Mouse (Mus musculus): ENCODE measurements around the gene Skap1. TPM values are rescaled to one million over a fixed set of nuclear protein-coding genes. Genes with fewer than 3 reads are reported as not detected.
A peak's percentile ranks its signal among the peaks of the same experiment; 100 is the strongest.

Skap1 gene
- 1.7 and 3.0 TPM in 2 replicates for polyA plus RNA-seq (2012; rRNA removed)

- H3K36me3 ChIP-seq (ENCODE audit: control insufficient read depth, insufficient read depth, low read length) = no peaks in the 10 kb centered on the region
- H3K27me3 ChIP-seq (ENCODE audit: control insufficient read depth, insufficient read depth, low read length) = peaks cover 24% of the 10 kb centered on the region; the same call in 1 of the 2 replicates
- TF ChIP-seq POLR2A (IDR thresholded peaks at IDR 0.05; ENCODE audit: low read depth, low read length) = no peak
- peak within 1 kb of the TSS; percentile 58 for H3K4me3 ChIP-seq (ENCODE audit: low read depth, low read length)
- no peaks in the 10 kb centered on the region for H3K4me1 ChIP-seq (ENCODE audit: control insufficient read depth, insufficient read depth, insufficient read length, low read length)
- peak within 1 kb of the TSS; percentile 11; the same call in 1 of the 2 replicates for H3K27ac ChIP-seq (ENCODE audit: insufficient read depth, low read depth, low read length)
- WGBS = 5% methylated on average over 42 of the region's 42 CpGs
These were observed at the start of gene Skap1 for GRCm38 (mm10) chr11:96463986-96464715. Gene Skap1 (plus strand): TSS chr11:96464593.

GRCm38 (mm10) chr11:96421074-96421473, 43.3 kb upstream of the Skap1 start:
- no peak for TF ChIP-seq CTCF (IDR thresholded peaks at IDR 0.05; ENCODE audit: extremely low read depth, insufficient read length, insufficient replicate concordance, low read depth, low read length)
- no peak for TF ChIP-seq POLR2A (IDR thresholded peaks at IDR 0.05; ENCODE audit: low read depth, low read length)
- WGBS = 47% methylated on average over 5 of the region's 5 CpGs
- H3K27me3 ChIP-seq (ENCODE audit: control insufficient read depth, insufficient read depth, low read length) = no peaks in the 10 kb centered on the region; the same call in 1 of the 2 replicates
- no peak overlapping the region for H3K4me3 ChIP-seq (ENCODE audit: low read depth, low read length)
- no peaks in the 10 kb centered on the region for H3K36me3 ChIP-seq (ENCODE audit: control insufficient read depth, insufficient read depth, low read length)
- H3K27ac ChIP-seq (ENCODE audit: insufficient read depth, low read depth, low read length) = no peak overlapping the region
- no peaks in the 10 kb centered on the region for H3K4me1 ChIP-seq (ENCODE audit: control insufficient read depth, insufficient read depth, insufficient read length, low read length)

- TF ChIP-seq POLR2A (IDR thresholded peaks at IDR 0.05; ENCODE audit: low read depth, low read length) (no peak), CTCF (IDR thresholded peaks at IDR 0.05; ENCODE audit: extremely low read depth, insufficient read length, insufficient replicate concordance, low read depth, low read length) (no peak)
- no peak overlapping the region for H3K27ac ChIP-seq (ENCODE audit: insufficient read depth, low read depth, low read length)
- H3K4me1 ChIP-seq (ENCODE audit: control insufficient read depth, insufficient read depth, insufficient read length, low read length) = no peaks in the 10 kb centered on the region
- WGBS = 37% methylated on average over 11 of the region's 11 CpGs
- H3K4me3 ChIP-seq (ENCODE audit: low read depth, low read length) = no peak overlapping the region
- H3K27me3 ChIP-seq (ENCODE audit: control insufficient read depth, insufficient read depth, low read length) = no peaks in the 10 kb centered on the region; the same call in 1 of the 2 replicates
- no peaks in the 10 kb centered on the region for H3K36me3 ChIP-seq (ENCODE audit: control insufficient read depth, insufficient read depth, low read length)
These were observed 42.7 kb upstream of the Skap1 start for GRCm38 (mm10) chr11:96421517-96422265.

DNA sequence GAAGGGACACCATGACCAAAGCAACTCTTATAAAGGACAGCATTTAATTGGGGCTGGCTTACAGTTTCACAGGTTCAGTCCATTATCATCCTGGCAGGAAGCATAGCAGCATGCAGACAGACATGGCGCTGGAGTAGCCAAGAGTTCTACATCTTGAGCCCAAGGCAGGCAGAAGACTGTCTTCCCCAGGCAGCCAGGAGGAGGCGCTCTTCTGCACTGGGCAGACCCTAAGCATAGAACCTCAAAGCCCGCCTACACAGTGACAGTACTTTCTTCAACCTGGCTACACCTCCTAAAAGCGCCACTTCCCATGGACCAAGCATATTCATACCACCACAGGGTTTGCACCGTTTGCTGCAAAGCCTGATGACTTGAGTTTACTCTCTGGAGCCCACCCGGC, 39.2 kb upstream of the Skap1 start:
- no peak overlapping the region for H3K27ac ChIP-seq (ENCODE audit: insufficient read depth, low read depth, low read length)
- no peaks in the 10 kb centered on the region for H3K36me3 ChIP-seq (ENCODE audit: control insufficient read depth, insufficient read depth, low read length)
- TF ChIP-seq POLR2A (IDR thresholded peaks at IDR 0.05; ENCODE audit: low read depth, low read length) = no peak
- TF ChIP-seq CTCF (IDR thresholded peaks at IDR 0.05; ENCODE audit: extremely low read depth, insufficient read length, insufficient replicate concordance, low read depth, low read length) = no peak
- 92% methylated on average over 6 of the region's 6 CpGs for WGBS
- no peak overlapping the region for H3K4me3 ChIP-seq (ENCODE audit: low read depth, low read length)
- no peaks in the 10 kb centered on the region for H3K4me1 ChIP-seq (ENCODE audit: control insufficient read depth, insufficient read depth, insufficient read length, low read length)
- no peaks in the 10 kb centered on the region; the same call in 1 of the 2 replicates for H3K27me3 ChIP-seq (ENCODE audit: control insufficient read depth, insufficient read depth, low read length)

DNA sequence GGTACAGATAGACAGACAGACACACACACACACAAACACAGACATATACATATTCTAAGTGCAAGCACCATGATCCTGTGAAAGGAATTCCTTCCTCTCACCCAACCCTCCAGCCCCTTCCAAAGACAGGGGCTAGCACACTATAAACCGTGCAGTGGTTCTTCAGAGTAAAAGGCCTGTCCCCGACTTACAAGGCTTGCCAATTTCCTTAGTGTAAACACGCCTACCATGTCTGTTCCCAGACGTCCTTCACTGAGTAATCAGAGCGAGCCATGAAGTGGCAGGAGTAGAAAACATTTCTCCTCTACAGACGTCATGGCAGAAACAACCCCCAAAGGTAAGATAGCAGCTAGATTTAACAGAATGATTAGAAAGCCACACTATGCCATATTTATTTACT, 38.2 kb upstream of the Skap1 start:
- Histone ChIP-seq H3K36me3 (ENCODE audit: control insufficient read depth, insufficient read depth, low read length) (no peaks in the 10 kb centered on the region), H3K4me1 (ENCODE audit: control insufficient read depth, insufficient read depth, insufficient read length, low read length) (no peaks in the 10 kb centered on the region), H3K27ac (ENCODE audit: insufficient read depth, low read depth, low read length) (no peak overlapping the region), H3K27me3 (ENCODE audit: control insufficient read depth, insufficient read depth, low read length) (no peaks in the 10 kb centered on the region), H3K4me3 (ENCODE audit: low read depth, low read length) (no peak overlapping the region)
- TF ChIP-seq CTCF (IDR thresholded peaks at IDR 0.05; ENCODE audit: extremely low read depth, insufficient read length, insufficient replicate concordance, low read depth, low read length) = no peak
- 47% methylated on average over 6 of the region's 6 CpGs for WGBS

DNA sequence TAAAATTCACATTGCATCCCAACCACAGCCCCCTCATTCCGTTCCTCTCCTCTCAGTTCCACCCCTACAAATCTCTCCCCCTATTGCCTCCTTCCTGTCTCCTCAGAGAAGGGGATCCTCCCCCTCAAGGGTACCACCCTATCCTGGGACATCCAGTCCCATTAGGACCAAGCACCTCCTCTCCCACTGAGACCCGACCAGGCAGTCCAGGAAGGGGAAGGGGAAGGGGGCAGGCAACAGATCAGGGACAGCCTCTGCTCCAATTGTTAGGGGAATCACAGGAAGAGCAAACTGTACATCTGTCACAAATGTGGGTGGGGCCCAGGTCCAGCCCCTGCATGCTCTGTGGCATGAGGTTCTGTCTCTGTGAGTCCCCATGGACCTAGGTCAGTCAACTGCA, 37.6 kb upstream of the Skap1 start:
- no peak overlapping the region for H3K27ac ChIP-seq (ENCODE audit: insufficient read depth, low read depth, low read length)
- H3K27me3 ChIP-seq (ENCODE audit: control insufficient read depth, insufficient read depth, low read length) = no peaks in the 10 kb centered on the region
- WGBS = 54% methylated on average over 2 of the region's 2 CpGs
- no peak overlapping the region for H3K4me3 ChIP-seq (ENCODE audit: low read depth, low read length)
- TF ChIP-seq CTCF (IDR thresholded peaks at IDR 0.05; ENCODE audit: extremely low read depth, insufficient read length, insufficient replicate concordance, low read depth, low read length) (no peak), POLR2A (IDR thresholded peaks at IDR 0.05; ENCODE audit: low read depth, low read length) (no peak)
- no peaks in the 10 kb centered on the region for H3K4me1 ChIP-seq (ENCODE audit: control insufficient read depth, insufficient read depth, insufficient read length, low read length)
- H3K36me3 ChIP-seq (ENCODE audit: control insufficient read depth, insufficient read depth, low read length) = no peaks in the 10 kb centered on the region

GRCm38 (mm10) chr11:96429062-96429461, 35.3 kb upstream of the Skap1 start:
- Histone ChIP-seq H3K4me3 (ENCODE audit: low read depth, low read length) (no peak overlapping the region), H3K27me3 (ENCODE audit: control insufficient read depth, insufficient read depth, low read length) (no peaks in the 10 kb centered on the region), H3K4me1 (ENCODE audit: control insufficient read depth, insufficient read depth, insufficient read length, low read length) (no peaks in the 10 kb centered on the region), H3K27ac (ENCODE audit: insufficient read depth, low read depth, low read length) (no peak overlapping the region), H3K36me3 (ENCODE audit: control insufficient read depth, insufficient read depth, low read length) (no peaks in the 10 kb centered on the region)
- TF ChIP-seq CTCF (IDR thresholded peaks at IDR 0.05; ENCODE audit: extremely low read depth, insufficient read length, insufficient replicate concordance, low read depth, low read length) (no peak), POLR2A (IDR thresholded peaks at IDR 0.05; ENCODE audit: low read depth, low read length) (no peak)
- 45% methylated on average over 2 of the region's 2 CpGs for WGBS

All from small intestine, adult 2 months (tissue).